Mouse (Mus musculus) liver, embryonic 14.5 days (tissue): ENCODE results near the gene Dnah5.

ENCODE experiments used
- CTCF ChIP-seq: IDR thresholded peaks from 2 replicates; pipeline ENCODE4 v1.5.1; 2016; ENCODE audit warnings: antibody characterized with exemption, low read depth, control low read depth
- EP300 ChIP-seq: IDR thresholded peaks from 2 replicates; pipeline ENCODE4 v1.6.1; 2016; ENCODE audit warnings: antibody characterized with exemption, low read depth

DNA sequence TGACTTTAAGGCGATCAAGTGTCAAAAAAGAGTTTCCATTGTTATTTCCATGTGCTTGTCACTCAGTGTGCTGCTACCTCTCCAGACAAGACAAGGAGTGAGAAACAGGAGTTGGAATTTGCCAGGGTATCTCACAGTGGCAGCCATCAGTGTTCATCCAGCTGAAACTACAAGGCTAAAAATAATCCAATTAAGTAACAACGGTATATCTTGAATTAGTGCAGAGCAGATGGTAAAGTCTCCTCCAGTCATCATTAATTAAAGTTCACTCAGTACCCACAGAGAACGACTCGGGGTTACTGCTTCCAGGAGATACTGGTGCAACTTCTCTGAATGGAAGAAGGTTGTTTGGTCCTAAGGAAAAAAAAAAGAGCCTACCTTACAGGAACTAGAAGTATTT lies 311.6 kb downstream of the Dnah5 start:
- TF ChIP-seq EP300 (no peak), CTCF (no peak)
